Comparison of ENCODE assay signal across 15 mouse cellular contexts in the genomic region with DNA sequence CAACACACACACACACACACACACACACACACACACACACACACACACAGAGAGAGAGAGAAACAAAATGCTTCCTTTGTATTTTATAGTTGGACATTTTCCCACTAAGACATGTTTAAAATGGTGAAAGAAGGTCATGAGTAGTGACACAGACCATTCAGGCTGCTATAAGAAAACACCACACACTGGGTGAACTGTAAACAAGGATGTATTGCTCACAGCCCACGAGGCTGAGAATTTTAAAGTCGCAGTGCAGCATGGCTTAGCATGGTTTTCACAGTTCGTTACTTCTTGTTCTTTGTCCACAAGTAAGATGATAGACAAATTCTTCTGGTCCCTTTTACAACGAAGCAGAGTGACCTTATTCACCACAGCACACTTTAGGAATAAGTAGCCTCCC.
"Had no signal": no experiment of that assay in that cellular context is flagged by ENCODE, and none has a peak within 500 bp of the region (broad histone marks: within the 10 kb centered on the region; RNA-seq: fewer than 3 reads in every experiment).

No protein-coding gene starts in this region.

- H3K36me3 ChIP-seq: limb, embryonic 12.5 days; liver, embryonic 13.5 days; neural tube, embryonic 15.5 days had no signal

- H3K9me3 ChIP-seq: limb, embryonic 12.5 days; liver, embryonic 13.5 days; neural tube, embryonic 15.5 days had no signal

- H3K4me2 ChIP-seq: limb, embryonic 12.5 days; liver, embryonic 13.5 days; neural tube, embryonic 15.5 days had no signal

- H3K9ac ChIP-seq: limb, embryonic 12.5 days; liver, embryonic 13.5 days; liver, postnatal 0 days; neural tube, embryonic 15.5 days had no signal

- DNase-seq: kidney, adult 8-10 months; kidney, postnatal 36 days; liver; liver, embryonic 13.5 days; liver, postnatal 0 days; lung, postnatal 36 days; right cerebral cortex, postnatal 4 days; spleen, adult 18-20 months; thymus, adult 18-20 months; thymus, postnatal 14 days had no signal

- H3K27me3 ChIP-seq: limb, embryonic 12.5 days; liver, embryonic 13.5 days; neural tube, embryonic 15.5 days had no signal

- ATAC-seq: intestine, postnatal 0 days; liver, postnatal 0 days had no signal

- H3K4me1 ChIP-seq: limb, embryonic 12.5 days; liver, embryonic 13.5 days; neural tube, embryonic 15.5 days had no signal

- H3K27ac ChIP-seq: layer of hippocampus, adult 2 months; limb, embryonic 12.5 days; liver, embryonic 13.5 days; neural tube, embryonic 15.5 days had no signal

- H3K4me3 ChIP-seq: layer of hippocampus, adult 2 months; limb, embryonic 12.5 days; liver, embryonic 13.5 days; myocyte; neural tube, embryonic 15.5 days had no signal
